Mouse (Mus musculus) ES-E14 (cell line): ENCODE data around the gene Prdx6.

Experiments
- MAFK ChIP-seq: IDR thresholded peaks from 2 replicates; pipeline ENCODE4 v1.6.1; 2014; ENCODE audit warnings: mild to moderate bottlenecking, low read depth, low read length, inconsistent platforms; ENCODE audit not compliant: insufficient read depth
- ZNF384 ChIP-seq: IDR thresholded peaks from 2 replicates; pipeline ENCODE4 v1.6.1; 2012; ENCODE audit warnings: low read depth, low read length, inconsistent platforms

- TF ChIP-seq MAFK (no peak), ZNF384 (no peak)
These were observed 17.9 kb upstream of the Prdx6 start for GRCm38 (mm10) chr1:161268884-161269283.
